Mouse (Mus musculus) cerebellum, adult 2 months (tissue): ENCODE measurements around the gene Gria1. TPM values are rescaled to one million over a fixed set of nuclear protein-coding genes. Genes with fewer than 3 reads are reported as not detected.

Experiments used
- DNase-seq, 2 experiments: peaks; one replicate each; pipeline ENCODE4 v3.0.0; 2021
- H3K27ac ChIP-seq: fragments of 200-500 bp; 2 replicates; pipeline ENCODE4 v1.5.1; 2012; ENCODE audit warnings: low read length, control low read depth, inconsistent platforms; ENCODE audit not compliant: insufficient read depth
- H3K27me3 ChIP-seq: fragments of 200-500 bp; 2 replicates; pipeline ENCODE4 v1.6.1; 2012; ENCODE audit warnings: inconsistent platforms, mild to moderate bottlenecking, low read length, moderate library complexity; ENCODE audit not compliant: control insufficient read depth, insufficient read depth
- H3K4me1 ChIP-seq: fragments of 200-500 bp; 2 replicates; pipeline ENCODE4 v1.6.1; 2011; ENCODE audit warnings: low read length; ENCODE audit not compliant: control insufficient read depth, insufficient read depth
- H3K4me3 ChIP-seq: fragments of 200-500 bp; replicated peaks from 2 replicates; pipeline ENCODE3; 2011; ENCODE audit warnings: mild to moderate bottlenecking, low read depth, low read length, control low read depth; ENCODE audit not compliant: insufficient read depth
- CTCF ChIP-seq: fragments of 200-500 bp; IDR thresholded peaks from 2 replicates; pipeline ENCODE4 v1.5.1; 2011; ENCODE audit warnings: low read depth, mild to moderate bottlenecking, control low read depth, low read length, moderate library complexity, borderline replicate concordance; ENCODE audit not compliant: insufficient read depth
- POLR2A ChIP-seq: fragments of 200-500 bp; IDR thresholded peaks from 2 replicates; pipeline ENCODE4 v1.6.1; 2011; ENCODE audit warnings: low read length, control low read depth, borderline replicate concordance; ENCODE audit not compliant: insufficient read depth
- WGBS: fragments of 180-500 bp; shearing (Covaris S2); methylation state at CpG from one replicate; pipeline ENCODE4 v1.1.7; 2018; 5-methylcytosine and 5-hydroxymethylcytosine counted together
- polyA plus RNA-seq: library from polyadenylated mRNA; depleted of rRNA; stranded (reverse); fragments of >200 nt; gene quantifications from 2 replicates; pipeline ENCODE4 v1.2.3, GENCODE M21; 2012

Gria1 gene
- polyA plus RNA-seq, 1 experiment = 135 TPM

DNA sequence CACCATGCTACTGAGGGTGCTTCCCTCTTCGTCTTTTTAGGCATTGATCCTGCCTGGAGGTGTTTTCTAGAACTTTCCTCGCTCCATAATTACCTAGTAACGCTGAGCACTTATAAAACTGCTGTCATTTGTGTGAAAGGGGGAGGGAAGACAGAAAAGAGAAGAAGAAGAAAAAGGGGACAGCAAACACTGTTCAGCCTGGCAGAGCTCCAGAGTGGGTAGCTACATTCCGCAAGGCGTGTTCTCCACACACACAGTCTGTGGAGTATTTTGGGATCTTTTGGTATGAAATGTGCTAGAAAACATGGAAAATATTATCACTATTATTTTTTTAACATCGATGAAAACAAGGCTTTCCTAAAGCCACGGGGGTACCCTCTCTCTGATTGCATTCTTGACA lies 5.8 kb upstream of the Gria1 start:
- no peak for TF ChIP-seq POLR2A
- no peak for TF ChIP-seq CTCF
- no peaks in the 10 kb centered on the region for H3K4me1 ChIP-seq
- 80% methylated on average over 7 of the region's 7 CpGs for WGBS
- H3K27ac ChIP-seq = no peak overlapping the region
- DNase-seq = no peak
- H3K4me3 ChIP-seq = no peak overlapping the region
- H3K27me3 ChIP-seq = no peaks in the 10 kb centered on the region; the same call in 1 of the 2 replicates

DNA sequence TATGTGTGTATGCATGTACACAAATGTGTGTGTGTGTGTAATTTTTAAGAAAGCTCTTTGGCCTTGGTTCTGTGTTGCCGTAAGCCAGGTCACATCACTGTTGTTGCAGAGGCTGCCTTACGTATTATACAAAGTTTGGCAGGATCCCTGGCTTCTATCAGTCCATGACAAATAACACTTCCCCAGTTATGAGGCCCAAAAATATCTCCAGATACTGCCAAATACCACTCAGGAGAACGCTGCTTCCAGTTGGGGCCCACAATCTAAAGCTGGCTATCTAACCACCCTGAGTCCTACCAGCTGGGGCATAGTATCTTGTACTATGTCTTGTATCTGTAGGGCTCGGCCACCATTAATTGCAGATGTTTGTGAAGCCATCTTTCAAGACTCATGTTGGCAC lies 3.4 kb upstream of the Gria1 start:
- no peak overlapping the region for H3K4me3 ChIP-seq
- no peaks in the 10 kb centered on the region; the same call in 1 of the 2 replicates for H3K27me3 ChIP-seq
- no peaks in the 10 kb centered on the region for H3K4me1 ChIP-seq
- H3K27ac ChIP-seq = no peak overlapping the region
- WGBS = 87% methylated on average over 4 of the region's 4 CpGs
- no peak for DNase-seq
- TF ChIP-seq POLR2A (no peak), CTCF (no peak)

DNA sequence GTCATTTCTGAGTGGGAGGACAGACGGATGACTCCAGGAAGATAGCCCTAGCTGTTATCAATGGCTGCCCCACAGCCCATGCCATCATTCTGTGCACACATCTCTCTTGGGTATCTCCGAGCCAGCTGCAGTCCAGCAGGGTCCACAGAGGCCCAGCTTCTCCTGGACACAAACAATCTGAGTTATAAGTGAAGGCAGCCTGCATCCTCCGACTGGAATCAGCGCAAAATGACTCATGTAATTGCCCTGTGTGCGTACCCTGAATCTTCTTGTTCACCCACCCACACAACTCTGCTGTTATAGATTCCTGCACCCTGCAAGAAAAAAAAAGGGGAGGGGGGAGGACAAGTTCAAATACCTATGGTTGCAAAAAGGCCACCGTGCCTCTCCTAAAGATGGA lies 576 bp upstream of the Gria1 start:
- WGBS = 88% methylated on average over 6 of the region's 6 CpGs
- Histone ChIP-seq H3K4me1 (no peaks in the 10 kb centered on the region), H3K4me3 (no peak overlapping the region), H3K27ac (no peak overlapping the region), H3K27me3 (no peaks in the 10 kb centered on the region; the same call in 1 of the 2 replicates)
- no peak for DNase-seq
- TF ChIP-seq CTCF = no peak
- no peak for TF ChIP-seq POLR2A

DNA sequence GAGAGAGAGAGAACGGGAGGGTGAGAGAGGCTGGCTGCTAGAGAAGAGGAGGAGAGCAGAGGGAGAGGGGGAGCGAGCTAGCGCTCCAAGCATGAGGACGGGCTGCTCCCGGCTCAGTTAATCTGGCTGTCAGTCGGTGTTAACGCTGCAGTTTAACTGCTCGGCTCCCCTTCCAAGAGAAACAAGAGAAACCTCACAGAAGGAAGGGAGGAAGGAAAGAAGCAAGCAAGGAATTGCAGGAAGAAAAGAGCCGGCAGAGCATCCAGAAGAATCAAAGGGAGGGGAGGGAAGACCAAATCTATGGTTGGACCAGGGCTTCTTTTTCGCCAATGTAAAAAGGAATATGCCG lies 478 bp downstream of the Gria1 start:
- TF ChIP-seq CTCF (no peak), POLR2A (no peak)
- 1% methylated on average over 11 of the region's 11 CpGs for WGBS
- no peaks in the 10 kb centered on the region; the same call in 1 of the 2 replicates for H3K27me3 ChIP-seq
- peak in 1 of 2 experiments; percentile 7 for DNase-seq
- no peaks in the 10 kb centered on the region for H3K4me1 ChIP-seq
- H3K4me3 ChIP-seq = no peak overlapping the region
- H3K27ac ChIP-seq = no peak overlapping the region

DNA sequence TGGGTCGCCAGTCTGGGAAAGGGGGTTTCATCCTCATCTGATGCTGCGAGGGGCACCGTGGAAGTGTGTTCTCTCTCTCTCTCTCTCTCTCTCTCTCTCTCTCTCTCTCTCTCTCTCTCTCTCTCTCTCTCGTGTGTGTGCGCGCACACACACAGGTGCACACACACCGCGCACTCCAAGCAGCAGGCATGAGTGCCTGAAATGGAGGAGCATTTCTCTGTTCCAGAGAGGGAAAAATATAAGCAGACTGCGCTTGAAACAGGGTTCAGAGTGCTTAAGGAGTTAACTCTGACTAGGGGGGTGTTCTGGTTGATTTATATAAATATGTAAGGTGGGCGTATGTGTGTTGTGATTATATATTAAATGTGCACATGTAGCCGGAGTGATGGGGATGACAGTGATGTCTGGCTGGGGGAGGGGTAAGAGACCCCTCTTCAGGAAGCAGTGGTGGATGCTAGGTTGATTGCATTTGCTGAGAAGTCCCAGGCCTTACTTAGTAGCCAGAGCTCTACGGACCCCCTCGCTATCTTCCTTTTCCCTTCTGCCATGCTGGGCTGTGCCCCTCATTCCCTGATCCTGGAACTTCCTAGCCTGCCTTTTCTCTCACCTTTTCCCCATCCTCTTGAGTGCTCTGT lies 1.2 kb downstream of the Gria1 start:
- H3K27ac ChIP-seq = no peak overlapping the region
- WGBS = 38% methylated on average over 13 of the region's 13 CpGs
- no peaks in the 10 kb centered on the region; the same call in 1 of the 2 replicates for H3K27me3 ChIP-seq
- H3K4me3 ChIP-seq = peak overlapping the region; percentile 32
- H3K4me1 ChIP-seq = no peaks in the 10 kb centered on the region
- DNase-seq = no peak
- TF ChIP-seq POLR2A = no peak
- no peak for TF ChIP-seq CTCF

DNA sequence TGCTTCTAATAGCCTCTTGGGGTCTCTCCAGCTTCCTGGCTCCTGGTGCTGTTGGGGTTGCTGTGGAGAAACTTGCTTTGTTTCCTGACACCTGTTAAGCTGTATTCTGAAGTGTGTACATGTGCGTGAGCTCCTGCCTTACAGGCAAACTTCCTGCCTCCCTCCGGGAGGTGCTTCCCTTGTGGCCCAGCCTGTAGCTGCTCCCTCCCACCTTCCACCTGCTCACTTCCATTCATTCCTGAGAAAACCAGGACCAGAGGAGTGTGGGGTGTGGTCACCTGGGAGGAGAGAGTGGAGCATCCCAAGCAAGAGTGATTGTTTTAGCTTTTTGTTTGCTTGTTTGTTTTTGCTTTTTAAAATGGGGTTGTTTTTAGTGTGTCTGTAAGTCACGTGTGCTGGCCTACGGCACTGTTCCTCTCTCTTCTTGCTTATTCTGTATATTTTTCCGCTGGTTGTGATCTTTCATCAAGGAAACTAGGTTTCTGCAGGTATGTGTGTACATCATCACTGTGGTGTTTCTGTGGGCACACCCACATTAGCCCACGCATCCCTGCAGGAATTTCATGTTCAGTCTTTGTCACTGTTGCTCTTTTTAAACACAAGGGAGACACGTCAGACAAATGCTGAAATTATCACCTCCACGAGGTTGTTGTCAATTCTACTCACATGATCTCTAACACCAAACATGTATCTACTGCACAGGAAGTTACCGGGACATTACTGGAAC lies 2.4 kb downstream of the Gria1 start:
- Histone ChIP-seq H3K4me1 (no peaks in the 10 kb centered on the region), H3K27ac (no peak overlapping the region), H3K27me3 (no peaks in the 10 kb centered on the region; the same call in 1 of the 2 replicates), H3K4me3 (peak overlapping the region; percentile 21)
- TF ChIP-seq CTCF = no peak
- no peak for TF ChIP-seq POLR2A
- DNase-seq = no peak
- 84% methylated on average over 9 of the region's 9 CpGs for WGBS

DNA sequence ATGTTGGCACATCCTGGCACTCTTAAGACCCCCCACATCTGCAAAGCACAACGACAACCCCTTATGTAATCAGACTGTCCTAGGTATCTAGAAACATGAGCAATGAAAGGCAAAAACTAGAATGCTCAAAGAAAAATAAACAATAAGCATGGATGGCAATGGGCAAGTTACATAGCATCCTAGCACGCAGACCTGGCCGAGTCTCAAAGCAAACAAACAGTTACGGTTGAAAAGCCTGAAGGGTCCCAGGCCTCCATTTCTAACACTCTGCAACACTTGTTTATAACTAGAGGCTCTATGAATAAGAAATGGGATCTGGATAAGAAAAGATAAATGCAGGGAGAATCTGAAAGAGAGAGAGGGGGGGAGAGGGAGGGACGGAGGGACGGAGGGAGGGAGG lies 3.2 kb downstream of the Gria1 start:
- Histone ChIP-seq H3K27me3 (no peaks in the 10 kb centered on the region; the same call in 1 of the 2 replicates), H3K4me1 (no peaks in the 10 kb centered on the region), H3K27ac (no peak overlapping the region), H3K4me3 (no peak overlapping the region)
- WGBS = 75% methylated on average over 6 of the region's 6 CpGs
- TF ChIP-seq CTCF = no peak
- DNase-seq = no peak

DNA sequence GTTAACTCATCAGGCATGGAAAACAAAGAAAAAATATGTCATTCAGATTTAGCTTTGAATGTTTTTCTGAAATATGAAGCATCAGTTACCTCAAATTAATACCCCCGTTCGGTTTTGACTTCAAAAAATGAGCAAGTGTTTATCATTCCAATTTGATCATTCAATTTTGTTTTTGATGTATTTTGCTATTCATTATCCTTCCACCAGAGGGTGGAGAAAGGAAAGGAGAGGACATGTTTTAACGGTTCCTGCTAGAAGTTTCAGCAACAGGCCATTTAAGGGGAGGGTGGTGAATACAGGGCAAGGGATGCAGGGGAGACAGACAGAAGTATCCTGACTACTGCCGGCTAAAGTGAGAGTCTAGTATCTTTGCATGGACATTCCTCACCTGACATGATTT lies 7.3 kb downstream of the Gria1 start:
- 60% methylated on average over 4 of the region's 4 CpGs for WGBS

More for the DNA sequence above, 7.3 kb downstream of the Gria1 start:
- no peaks in the 10 kb centered on the region; the same call in 1 of the 2 replicates for H3K27me3 ChIP-seq
- no peak for DNase-seq
- H3K4me1 ChIP-seq = no peaks in the 10 kb centered on the region
- TF ChIP-seq POLR2A = no peak
- TF ChIP-seq CTCF = no peak
- H3K4me3 ChIP-seq = no peak overlapping the region
- H3K27ac ChIP-seq = no peak overlapping the region
